Mouse (Mus musculus) layer of hippocampus, postnatal 10 days (tissue): Measurements from ENCODE around the gene Amhr2. TPM values are rescaled to one million over a fixed set of nuclear protein-coding genes. Genes with fewer than 3 reads are reported as not detected.
A peak's percentile ranks its signal among the peaks of the same experiment; 100 is the strongest.

Experiments used
- DNase-seq, 2 experiments: peaks; one replicate each; pipeline ENCODE4 v3.0.0; 2021; ENCODE audit warnings: low spot score in 2 of 2
- total RNA-seq, 2 experiments: library from RNA; stranded (reverse); gene quantifications; 2 replicates each; pipeline ENCODE4 v1.2.3; 2021

Amhr2 gene
- total RNA-seq, 2 experiments from 2014 or later: 0.42 to 0.75 TPM

GRCm38 (mm10) chr15:102423602-102424240, 21.4 kb upstream of the Amhr2 start:
- no peak for DNase-seq

- DNase-seq: no peak
Measured at GRCm38 (mm10) chr15:102424657-102425056, 20.5 kb upstream of the Amhr2 start.

DNA sequence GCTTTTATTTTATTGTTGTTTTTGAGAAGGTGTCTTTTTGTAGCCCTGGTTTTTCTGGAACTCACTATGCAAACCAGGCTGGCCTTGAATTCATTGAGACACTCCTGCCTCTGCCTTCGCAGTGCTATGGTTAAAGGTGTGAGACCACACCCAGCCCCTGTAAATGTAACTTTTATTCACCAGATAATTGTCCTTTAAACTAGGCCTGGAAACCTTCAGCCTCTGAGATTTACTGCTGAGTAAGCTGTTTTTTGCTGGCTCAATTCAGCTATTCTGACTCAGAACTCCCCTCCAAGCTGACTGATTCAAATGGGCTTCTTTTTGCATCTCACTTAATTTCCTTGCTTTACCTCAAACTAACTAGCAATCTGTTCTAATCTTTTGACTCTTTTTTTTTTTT, 18.2 kb upstream of the Amhr2 start:
- DNase-seq: no peak

- DNase-seq: no peak
Measured at GRCm38 (mm10) chr15:102432046-102432445, 13.1 kb upstream of the Amhr2 start.

- DNase-seq: no peak
Measured at GRCm38 (mm10) chr15:102433173-102433572, 12.0 kb upstream of the Amhr2 start.

DNA sequence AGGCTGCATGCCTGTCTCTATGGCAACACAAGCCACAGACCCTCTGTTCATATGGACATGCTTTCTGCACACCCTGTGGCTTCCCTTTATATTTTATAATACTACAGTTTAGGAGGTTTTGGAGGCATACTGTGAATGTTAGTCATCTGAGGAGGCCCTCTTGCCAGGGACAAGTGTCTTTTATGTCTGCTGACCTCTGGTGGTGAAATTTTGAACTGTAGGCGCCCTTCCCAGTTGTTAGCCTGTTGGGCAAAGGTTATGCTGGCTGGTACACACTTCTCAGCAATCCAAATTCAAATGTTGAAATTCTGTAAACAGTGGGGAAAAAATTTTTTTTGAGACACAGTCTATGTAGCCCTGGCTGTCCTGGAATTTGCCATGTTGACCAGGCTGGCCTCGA, 2.7 kb upstream of the Amhr2 start:
- DNase-seq: peak; percentile 87 to 91

DNA sequence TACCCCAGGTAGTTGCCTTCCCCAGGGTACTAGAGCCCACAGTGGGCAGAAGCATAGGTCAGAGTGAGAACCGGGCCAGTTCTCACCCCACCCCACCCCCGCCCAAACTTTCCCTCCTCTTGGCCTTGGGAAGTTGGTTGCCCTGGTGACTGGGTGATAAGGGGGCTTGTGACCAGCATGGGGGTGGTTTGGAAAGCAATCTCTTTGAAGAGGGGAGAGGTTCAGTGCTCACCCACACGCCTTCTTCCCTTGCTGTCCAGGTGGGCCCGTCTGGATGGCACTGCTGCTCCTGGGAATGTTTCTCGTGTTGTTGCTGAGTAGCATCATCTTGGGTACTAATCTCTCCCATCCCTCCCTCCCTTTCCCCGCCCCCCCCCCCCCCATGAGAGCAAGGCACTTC, 1.3 kb downstream of the Amhr2 start:
- DNase-seq: no peak

DNA sequence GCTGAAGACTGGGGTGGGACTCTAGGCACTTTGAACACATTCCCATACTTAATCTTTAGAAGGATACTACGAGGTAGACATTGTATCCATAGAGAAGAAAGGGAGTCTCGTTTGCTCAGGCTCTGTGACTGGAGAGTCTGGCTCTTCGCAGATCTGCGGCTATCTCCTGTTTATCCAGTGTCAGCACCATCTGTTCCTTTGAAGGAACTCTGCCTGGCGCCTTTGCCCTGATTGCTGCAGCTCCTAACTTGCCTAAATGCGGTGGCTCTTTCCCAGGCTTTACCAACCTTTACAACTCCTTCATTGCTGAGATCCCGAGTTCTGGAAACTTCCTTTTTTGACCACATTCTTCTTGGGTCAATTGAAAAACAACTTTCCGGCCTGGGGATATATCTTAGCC, 4.2 kb downstream of the Amhr2 start:
- no peak for DNase-seq

DNA sequence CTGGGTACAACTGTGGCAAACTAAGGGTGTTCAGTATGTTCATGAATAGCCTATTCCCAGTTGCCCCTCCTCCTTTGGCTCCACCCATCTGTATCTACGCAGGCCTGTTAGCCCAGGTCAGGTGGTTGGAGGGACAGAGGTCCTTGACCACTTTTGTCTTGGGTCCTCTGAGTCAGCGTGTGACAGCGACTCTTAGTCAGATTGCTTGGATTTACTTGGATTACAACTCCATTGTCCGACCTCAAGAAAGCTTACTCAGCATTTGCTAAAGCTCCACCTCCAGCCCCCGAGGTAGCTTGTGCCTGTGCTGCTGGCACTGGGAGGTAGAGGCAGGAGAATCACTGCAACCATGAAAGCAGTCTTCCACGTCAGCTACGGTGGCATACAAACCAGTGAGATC, 5.8 kb downstream of the Amhr2 start:
- DNase-seq: no peak

- DNase-seq: no peak
Measured at GRCm38 (mm10) chr15:102451666-102452430, 6.7 kb downstream of the Amhr2 start.

- DNase-seq: no peak
Measured at GRCm38 (mm10) chr15:102455993-102456392, 10.8 kb downstream of the Amhr2 start.

- DNase-seq: no peak
Measured at GRCm38 (mm10) chr15:102458050-102458736, 13.0 kb downstream of the Amhr2 start.

DNA sequence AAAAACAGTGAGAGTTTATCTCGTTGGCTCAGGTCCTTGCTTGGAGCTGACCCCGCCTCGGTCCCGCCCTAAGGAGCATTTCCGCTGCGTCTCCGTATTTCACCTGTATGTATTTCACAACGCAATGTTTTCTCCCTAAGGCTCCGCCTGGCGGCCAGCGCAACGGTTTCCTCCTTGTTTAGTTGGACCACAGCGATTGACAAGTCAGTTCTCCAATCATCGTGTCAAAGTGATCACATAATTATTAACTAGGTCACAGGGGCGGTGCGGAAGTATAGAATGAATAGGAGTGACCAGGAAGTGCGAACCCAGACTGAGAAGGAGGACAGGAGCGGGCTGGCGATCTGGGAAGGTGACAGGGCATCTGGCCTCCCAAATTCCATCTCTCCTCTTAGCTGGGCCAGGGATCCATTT, 13.7 kb downstream of the Amhr2 start, which contains the start of gene Prr13:
Gene Prr13, plus strand, starts transcription at position 125 of the 414 bp plus-strand sequence.
- peak; percentile 78 to 83 for DNase-seq

DNA sequence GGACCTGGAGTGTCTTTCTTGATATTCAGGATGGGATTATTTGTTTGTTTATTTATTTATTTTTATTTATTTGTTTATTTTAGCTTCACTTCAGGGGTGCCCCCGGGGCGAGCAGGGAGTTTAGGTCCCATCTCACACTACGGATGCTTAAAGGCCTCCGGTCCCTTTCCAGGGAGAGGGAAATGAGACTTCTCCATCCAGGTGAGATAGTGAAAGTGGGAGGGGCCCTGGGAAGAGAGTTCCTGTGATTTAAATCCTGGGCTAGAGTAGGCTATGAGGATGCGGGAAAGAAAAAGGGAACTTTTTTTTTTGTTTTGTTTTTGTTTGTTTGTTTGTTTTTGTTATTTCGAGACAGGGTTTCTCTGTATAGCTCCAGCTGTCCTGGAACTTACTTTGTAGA, 14.2 kb downstream of the Amhr2 start:
- no peak for DNase-seq

DNA sequence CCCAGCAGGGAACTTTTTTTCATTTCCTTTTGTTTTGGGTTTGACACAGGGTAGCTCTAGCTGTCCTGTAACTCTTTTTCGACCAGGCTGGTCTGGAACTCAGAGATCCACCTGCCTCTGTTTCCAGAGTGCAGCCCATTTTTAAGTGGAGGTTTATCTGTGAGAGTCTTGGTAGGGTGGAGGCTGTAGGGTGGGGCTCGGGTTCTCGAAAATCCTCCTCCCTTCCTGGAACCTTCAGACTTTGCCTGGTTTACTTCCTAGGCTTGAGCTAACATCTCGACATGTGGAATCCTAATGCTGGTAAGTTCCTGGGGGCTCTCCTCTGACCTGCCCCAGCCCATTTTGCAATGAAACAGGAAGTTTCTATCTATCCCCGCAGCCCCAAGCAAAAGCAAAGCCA, 14.7 kb downstream of the Amhr2 start:
- no peak for DNase-seq

DNA sequence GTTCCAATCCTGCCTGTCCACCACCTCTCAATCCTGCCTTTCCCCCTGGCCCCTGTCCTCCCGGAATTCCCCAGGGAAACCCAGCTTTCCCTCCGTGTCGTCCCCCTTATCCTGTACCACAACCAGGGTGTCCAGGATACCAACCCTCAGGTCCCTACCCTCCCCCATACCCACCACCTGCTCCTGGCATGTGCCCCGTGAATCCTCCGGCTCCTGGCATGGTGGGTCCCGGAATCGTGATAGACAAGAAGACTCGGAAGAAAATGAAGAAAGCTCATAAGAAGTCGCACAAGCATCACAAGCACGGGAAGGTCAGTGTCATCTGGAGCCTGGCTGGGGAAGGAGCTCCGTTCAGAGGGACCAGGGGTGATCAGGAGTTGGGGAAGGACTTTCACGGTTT, 15.2 kb downstream of the Amhr2 start:
- DNase-seq: no peak

DNA sequence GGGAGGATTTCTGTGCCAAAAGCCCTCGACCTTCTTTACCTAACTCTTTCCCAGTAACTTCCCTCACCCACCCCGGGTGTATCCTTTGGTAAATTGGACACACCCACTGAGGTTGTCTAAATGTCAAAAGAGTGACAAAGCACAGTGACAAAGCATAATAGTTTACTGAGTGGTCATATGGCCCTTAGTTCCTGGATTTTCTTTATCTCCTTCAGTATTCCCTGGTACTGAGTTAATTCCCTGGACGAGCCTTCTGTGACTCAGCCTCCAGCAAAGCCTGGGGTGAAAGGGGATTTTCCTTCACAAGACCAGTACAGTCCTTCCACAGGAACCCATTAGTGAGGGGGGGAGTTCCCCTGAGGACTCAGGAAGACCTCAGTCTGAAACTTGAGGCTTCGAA, 15.8 kb downstream of the Amhr2 start:
- DNase-seq: no peak

DNA sequence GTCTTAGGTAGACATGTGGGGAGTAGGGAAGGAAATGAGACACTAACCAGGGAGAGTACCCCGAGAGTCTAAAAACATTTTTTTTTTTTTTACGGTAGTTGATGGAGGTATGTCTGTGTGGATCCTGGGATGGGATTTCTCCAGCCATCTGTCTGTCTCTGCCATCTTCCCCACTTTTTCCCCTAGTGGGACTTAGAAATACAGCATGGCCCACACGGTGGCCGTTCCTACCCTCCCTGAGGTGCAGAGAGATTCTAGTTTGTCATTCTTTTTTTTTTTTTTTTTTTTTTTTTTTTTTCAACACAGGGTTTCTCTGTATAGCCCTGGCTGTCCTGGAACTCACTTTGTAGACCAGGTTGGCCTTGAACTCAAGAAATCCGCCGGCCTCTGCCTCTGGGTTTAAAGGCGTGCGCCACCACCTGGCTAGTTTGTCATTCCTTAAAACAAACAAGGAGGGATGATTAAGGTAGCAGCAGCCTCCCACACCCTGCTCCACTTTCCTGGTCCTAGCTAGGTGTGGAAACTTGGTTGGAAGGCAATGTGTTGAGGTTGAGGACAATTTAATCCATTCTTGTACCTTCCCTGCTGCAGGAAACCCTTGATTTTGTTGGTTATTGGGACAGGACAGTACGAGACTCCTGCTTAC, 16.4 kb downstream of the Amhr2 start:
- no peak for DNase-seq

DNA sequence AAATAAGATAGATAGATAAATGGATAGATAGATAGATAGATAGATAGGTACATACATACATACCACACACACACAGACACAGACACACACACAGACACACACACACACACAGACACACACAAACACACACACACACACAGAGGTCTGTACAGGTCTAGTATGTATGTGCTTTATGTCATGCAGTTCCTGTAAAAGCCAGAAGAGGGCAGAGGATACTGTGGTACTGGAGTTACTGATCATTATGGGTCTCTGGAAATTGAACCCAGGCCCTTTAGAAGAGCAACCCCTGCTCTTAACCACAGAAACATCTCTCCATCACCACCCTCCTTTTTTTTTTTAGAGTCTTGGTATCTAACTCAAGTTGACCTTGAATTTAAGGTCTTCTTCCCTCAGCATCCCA, 18.5 kb downstream of the Amhr2 start:
- no peak for DNase-seq

GRCm38 (mm10) chr15:102468675-102469370, 23.7 kb downstream of the Amhr2 start:
- no peak for DNase-seq

GRCm38 (mm10) chr15:102470183-102470604, 25.0 kb downstream of the Amhr2 start, which contains the start of gene Pcbp2:
Pcbp2 (plus strand) TSS chr15:102470539.
- DNase-seq: peak; percentile 93 to 96
